Mouse (Mus musculus) forebrain, embryonic 14.5 days (tissue): ENCODE results near the gene Atoh1. TPM values are rescaled to one million over a fixed set of nuclear protein-coding genes. Genes with fewer than 3 reads are reported as not detected.
A peak's percentile ranks its signal among the peaks of the same experiment; 100 is the strongest.

Experiments
- ATAC-seq: fragments of 200-750 bp; cut with Nextera tagmentation; 2 replicates; pipeline ENCODE4 v1.8.0; 2017; ENCODE audit warnings: mild to moderate bottlenecking, moderate library complexity
- DNase-seq: peaks from one replicate; pipeline ENCODE4 v3.0.0-alpha.2; 2015; ENCODE audit warnings: low spot score
- H3K27ac ChIP-seq: fragments of 300-500 bp; sonication (generic); 2 replicates; pipeline ENCODE4 v1.5.1; 2014; ENCODE audit warnings: low read depth, mild to moderate bottlenecking, control low read depth, low read length, moderate library complexity
- H3K27me3 ChIP-seq: fragments of 300-500 bp; sonication (generic); replicated peaks from 2 replicates; pipeline ENCODE4 v1.6.1; 2014; ENCODE audit warnings: low read length, control low read depth, mixed read lengths; ENCODE audit not compliant: control insufficient read depth, insufficient read depth
- H3K36me3 ChIP-seq: fragments of 300-500 bp; sonication (generic); 2 replicates; pipeline ENCODE4 v1.6.1; 2014; ENCODE audit warnings: low read length, control low read depth; ENCODE audit not compliant: control insufficient read depth, insufficient read depth
- H3K4me1 ChIP-seq: fragments of 300-500 bp; sonication (generic); 2 replicates; pipeline ENCODE4 v1.6.1; 2014; ENCODE audit warnings: antibody characterized with exemption, low read length, control low read depth; ENCODE audit not compliant: control insufficient read depth, insufficient read depth
- H3K4me2 ChIP-seq: fragments of 300-500 bp; sonication (generic); 2 replicates; pipeline ENCODE4 v1.6.1; 2014; ENCODE audit warnings: mild to moderate bottlenecking, control low read depth, low read length
- H3K4me3 ChIP-seq: fragments of 300-500 bp; sonication (generic); 2 replicates; pipeline ENCODE4 v1.5.1; 2014; ENCODE audit warnings: low read depth, low read length, control low read depth
- H3K9ac ChIP-seq: fragments of 300-500 bp; sonication (generic); 2 replicates; pipeline ENCODE4 v1.6.1; 2014; ENCODE audit warnings: mild to moderate bottlenecking, low read length, control low read depth, moderate library complexity
- H3K9me3 ChIP-seq: fragments of 300-500 bp; sonication (generic); replicated peaks from 2 replicates; pipeline ENCODE4 v1.6.1; 2016; ENCODE audit warnings: low read length, control low read depth, mixed read lengths; ENCODE audit not compliant: control insufficient read depth
- WGBS: fragments of 180-500 bp; shearing (Covaris S2); extraction: QIAGEN DNeasy Blood & Tissue Kit; methylation state at CpG from one replicate; pipeline ENCODE4 v1.1.7; 2014; 5-methylcytosine and 5-hydroxymethylcytosine counted together
- polyA plus RNA-seq: library from polyadenylated mRNA; unstranded; fragments of >200 nt; fragmentation: Nextera tagmentation; extraction: Ambion mirVana; gene quantifications from 2 replicates; pipeline ENCODE4 v1.2.1, GENCODE M21; 2014

The Atoh1 gene
- polyA plus RNA-seq, 1 experiment from 2014 or later: not detected

- Histone ChIP-seq H3K9me3 (no peaks in the 10 kb centered on the region), H3K9ac (no peak overlapping the region), H3K27ac (no peak overlapping the region), H3K4me2 (peak overlapping the region; percentile 82), H3K36me3 (no peaks in the 10 kb centered on the region), H3K4me1 (peaks cover 15% of the 10 kb centered on the region), H3K27me3 (peaks cover 64% of the 10 kb centered on the region), H3K4me3 (peak overlapping the region; percentile 36)
- DNase-seq (no peak), ATAC-seq (no peak)
- WGBS: under 1% methylated on average over 18 of the region's 19 CpGs
Observed at GRCm38 (mm10) chr6:64730030-64730429, 1.1 kb downstream of the Atoh1 start.

GRCm38 (mm10) chr6:64730506-64731020 is 1.6 kb downstream of the Atoh1 start:
- no peak for DNase-seq
- Histone ChIP-seq H3K4me2 (no peak overlapping the region), H3K4me3 (no peak overlapping the region), H3K27me3 (peaks cover 69% of the 10 kb centered on the region), H3K27ac (no peak overlapping the region), H3K9me3 (no peaks in the 10 kb centered on the region), H3K9ac (no peak overlapping the region), H3K4me1 (peaks cover 15% of the 10 kb centered on the region), H3K36me3 (no peaks in the 10 kb centered on the region)
- no peak for ATAC-seq
- 3% methylated on average over 14 of the region's 14 CpGs for WGBS

- 6% methylated on average over 7 of the region's 7 CpGs for WGBS
- DNase-seq: no peak
- H3K27me3 ChIP-seq: peaks cover 74% of the 10 kb centered on the region
Observed at GRCm38 (mm10) chr6:64731126-64731525, 2.2 kb downstream of the Atoh1 start.

GRCm38 (mm10) chr6:64731621-64732320 is 2.8 kb downstream of the Atoh1 start:
- WGBS: 3% methylated on average over 8 of the region's 8 CpGs
- Histone ChIP-seq H3K4me3 (no peak overlapping the region), H3K9me3 (no peaks in the 10 kb centered on the region), H3K27ac (no peak overlapping the region), H3K27me3 (peaks cover 73% of the 10 kb centered on the region), H3K36me3 (no peaks in the 10 kb centered on the region), H3K9ac (no peak overlapping the region), H3K4me2 (no peak overlapping the region), H3K4me1 (peaks cover 15% of the 10 kb centered on the region)
- ATAC-seq (no peak), DNase-seq (no peak)

More at GRCm38 (mm10) chr6:64731126-64731525, 2.2 kb downstream of the Atoh1 start:
- Histone ChIP-seq H3K9ac (no peak overlapping the region), H3K27ac (no peak overlapping the region), H3K36me3 (no peaks in the 10 kb centered on the region), H3K9me3 (no peaks in the 10 kb centered on the region), H3K4me1 (peaks cover 15% of the 10 kb centered on the region), H3K4me2 (no peak overlapping the region), H3K4me3 (no peak overlapping the region)
- ATAC-seq: no peak

- DNase-seq: peak; percentile 23
Observed at GRCm38 (mm10) chr6:64733311-64733710, 4.4 kb downstream of the Atoh1 start.

GRCm38 (mm10) chr6:64734441-64735320 is 5.8 kb downstream of the Atoh1 start:
- Histone ChIP-seq H3K36me3 (no peaks in the 10 kb centered on the region), H3K4me1 (peaks cover 3% of the 10 kb centered on the region; the same call in 1 of the 2 replicates), H3K9ac (peak overlapping the region; percentile 56), H3K4me2 (peak overlapping the region; percentile 98), H3K4me3 (peak overlapping the region; percentile 47), H3K27me3 (peaks cover 55% of the 10 kb centered on the region), H3K9me3 (no peaks in the 10 kb centered on the region), H3K27ac (no peak overlapping the region)
- DNase-seq (peak; percentile 70), ATAC-seq (peak; percentile 79)
- 1% methylated on average over 51 of the region's 54 CpGs for WGBS

More at GRCm38 (mm10) chr6:64733311-64733710, 4.4 kb downstream of the Atoh1 start:
- ATAC-seq: no peak
- peaks cover 64% of the 10 kb centered on the region for H3K27me3 ChIP-seq
- no peak overlapping the region for H3K4me3 ChIP-seq
- no peaks in the 10 kb centered on the region for H3K36me3 ChIP-seq
- H3K27ac ChIP-seq: no peak overlapping the region
- H3K4me2 ChIP-seq: no peak overlapping the region
- H3K9me3 ChIP-seq: no peaks in the 10 kb centered on the region
- 3% methylated on average over 4 of the region's 4 CpGs for WGBS
- peaks cover 12% of the 10 kb centered on the region for H3K4me1 ChIP-seq
- H3K9ac ChIP-seq: no peak overlapping the region

- Histone ChIP-seq H3K27me3 (peaks cover 48% of the 10 kb centered on the region), H3K9me3 (no peaks in the 10 kb centered on the region), H3K4me2 (no peak overlapping the region), H3K4me3 (no peak overlapping the region), H3K27ac (no peak overlapping the region), H3K36me3 (no peaks in the 10 kb centered on the region), H3K9ac (no peak overlapping the region), H3K4me1 (no peaks in the 10 kb centered on the region)
- ATAC-seq (no peak), DNase-seq (no peak)
- 69% methylated on average over 4 of the region's 4 CpGs for WGBS
Observed at GRCm38 (mm10) chr6:64736317-64736716, 7.4 kb downstream of the Atoh1 start.

GRCm38 (mm10) chr6:64742915-64743489 is 14.1 kb downstream of the Atoh1 start:
- ATAC-seq (no peak), DNase-seq (no peak)
- no peak overlapping the region for H3K4me3 ChIP-seq
- no peak overlapping the region for H3K4me2 ChIP-seq
- 89% methylated on average over 2 of the region's 2 CpGs for WGBS
- H3K27me3 ChIP-seq: no peaks in the 10 kb centered on the region
- H3K36me3 ChIP-seq: no peaks in the 10 kb centered on the region
- no peak overlapping the region for H3K27ac ChIP-seq
- H3K9me3 ChIP-seq: no peaks in the 10 kb centered on the region
- H3K9ac ChIP-seq: no peak overlapping the region
- H3K4me1 ChIP-seq: no peaks in the 10 kb centered on the region
